Mouse (Mus musculus) c-Kit-negative CD71-positive TER-119-positive erythroid progenitor cells, embryonic 14.5 days (primary cell): ENCODE measurements at regions not wholly inside any gene's neighbourhood (a gene's known extent, or its start where the extent isn't known, plus 50 kb on each side); places are given as distances from the start of the nearest gene placed in this dataset.

Experiments
- DNase-seq: peaks from one replicate; pipeline ENCODE4 v3.0.0-alpha.2; 2013; ENCODE audit warnings: low read depth, low spot score

GRCm38 (mm10) chr3:38397615-38397956 lies 87.1 kb downstream of the Ankrd50 start:
- no peak for DNase-seq

GRCm38 (mm10) chr3:38396760-38397614 lies 87.7 kb downstream of the Ankrd50 start:
- no peak for DNase-seq

- no peak for DNase-seq
These were observed 90.3 kb downstream of the Ankrd50 start for GRCm38 (mm10) chr3:38394308-38394707.

GRCm38 (mm10) chr3:38389647-38390046 lies 95.0 kb downstream of the Ankrd50 start:
- no peak for DNase-seq

GRCm38 (mm10) chr3:38388961-38389360 lies 95.7 kb downstream of the Ankrd50 start:
- DNase-seq = no peak

GRCm38 (mm10) chr3:38382743-38383142 lies 101.9 kb downstream of the Ankrd50 start:
- no peak for DNase-seq

- DNase-seq = no peak
These were observed 103.0 kb downstream of the Ankrd50 start for GRCm38 (mm10) chr3:38381623-38382022.

- DNase-seq = no peak
These were observed 111.0 kb downstream of the Ankrd50 start for GRCm38 (mm10) chr3:38373690-38374089.

- no peak for DNase-seq
These were observed 112.9 kb downstream of the Ankrd50 start for GRCm38 (mm10) chr3:38371702-38372101.

GRCm38 (mm10) chr3:38363888-38364287 lies 120.8 kb downstream of the Ankrd50 start:
- DNase-seq = no peak

- no peak for DNase-seq
These were observed 123.2 kb downstream of the Ankrd50 start for GRCm38 (mm10) chr3:38361411-38361810.

- no peak for DNase-seq
These were observed 123.7 kb downstream of the Ankrd50 start for GRCm38 (mm10) chr3:38360974-38361373.

GRCm38 (mm10) chr3:38360421-38360921 lies 124.2 kb downstream of the Ankrd50 start:
- no peak for DNase-seq

- DNase-seq = no peak
These were observed 126.6 kb downstream of the Ankrd50 start for GRCm38 (mm10) chr3:38357905-38358491.

GRCm38 (mm10) chr3:38344283-38344682 lies 140.4 kb downstream of the Ankrd50 start:
- no peak for DNase-seq

- DNase-seq = no peak
These were observed 143.0 kb downstream of the Ankrd50 start for GRCm38 (mm10) chr3:38341666-38342065.

- DNase-seq = no peak
These were observed 151.2 kb downstream of the Ankrd50 start for GRCm38 (mm10) chr3:38333321-38333910.

- DNase-seq = no peak
These were observed 153.5 kb downstream of the Ankrd50 start for GRCm38 (mm10) chr3:38331169-38331568.

GRCm38 (mm10) chr3:38327286-38327685 lies 157.4 kb downstream of the Ankrd50 start:
- DNase-seq = no peak

- no peak for DNase-seq
These were observed 158.4 kb downstream of the Ankrd50 start for GRCm38 (mm10) chr3:38326211-38326610.

GRCm38 (mm10) chr3:38324663-38325062 lies 160.0 kb downstream of the Ankrd50 start:
- DNase-seq = no peak

- DNase-seq = no peak
These were observed 162.2 kb downstream of the Ankrd50 start for GRCm38 (mm10) chr3:38322426-38322825.

- DNase-seq = no peak
These were observed 163.0 kb downstream of the Ankrd50 start for GRCm38 (mm10) chr3:38321620-38322019.
